Mouse (Mus musculus) embryonic facial prominence, embryonic 15.5 days (tissue): ENCODE data around the gene Specc1. TPM values are rescaled to one million over a fixed set of nuclear protein-coding genes. Genes with fewer than 3 reads are reported as not detected.

ENCODE experiments used
- ATAC-seq: fragments of 200-750 bp; cut with Nextera tagmentation; 2 replicates; pipeline ENCODE4 v1.8.0; 2017; ENCODE audit warnings: low read depth, moderate TSS enrichment; ENCODE audit not compliant: insufficient number of reproducible peaks, low FRiP score, low TSS enrichment
- H3K27ac ChIP-seq: fragments of 300-500 bp; sonication (generic); replicated peaks from 2 replicates; pipeline ENCODE4 v1.5.1; 2015; ENCODE audit warnings: mild to moderate bottlenecking, inconsistent platforms
- H3K27me3 ChIP-seq: fragments of 300-500 bp; sonication (generic); 2 replicates; pipeline ENCODE4 v1.6.1; 2015; ENCODE audit warnings: inconsistent platforms
- H3K36me3 ChIP-seq: fragments of 300-500 bp; sonication (generic); 2 replicates; pipeline ENCODE4 v1.6.1; 2015; ENCODE audit warnings: mild to moderate bottlenecking, inconsistent platforms
- H3K4me1 ChIP-seq: fragments of 300-500 bp; sonication (generic); 2 replicates; pipeline ENCODE4 v1.6.1; 2015; ENCODE audit warnings: inconsistent platforms
- H3K4me2 ChIP-seq: fragments of 300-500 bp; sonication (generic); replicated peaks from 2 replicates; pipeline ENCODE4 v1.6.1; 2015; ENCODE audit warnings: mild to moderate bottlenecking, inconsistent platforms
- H3K4me3 ChIP-seq: fragments of 300-500 bp; sonication (generic); replicated peaks from 2 replicates; pipeline ENCODE4 v1.5.1; 2015; ENCODE audit warnings: mild to moderate bottlenecking, inconsistent platforms
- H3K9ac ChIP-seq: fragments of 300-500 bp; sonication (generic); 2 replicates; pipeline ENCODE4 v1.6.1; 2015; ENCODE audit warnings: inconsistent platforms
- H3K9me3 ChIP-seq: fragments of 300-500 bp; sonication (generic); replicated peaks from 2 replicates; pipeline ENCODE4 v1.6.1; 2016; ENCODE audit warnings: inconsistent platforms
- WGBS: fragments of 180-500 bp; shearing (Covaris S2); methylation state at CpG from one replicate; pipeline ENCODE4 v1.1.7; 2015; 5-methylcytosine and 5-hydroxymethylcytosine counted together
- polyA plus RNA-seq: library from polyadenylated mRNA; unstranded; fragments of >200 nt; fragmentation: Nextera tagmentation; extraction: Ambion mirVana; gene quantifications from 2 replicates; pipeline ENCODE4 v1.2.1, GENCODE M21; 2015

Gene Specc1
- polyA plus RNA-seq, 1 experiment from 2014 or later = 10.8 TPM

GRCm38 (mm10) chr11:62015071-62015654 is 58.6 kb downstream of the Specc1 start:
- Histone ChIP-seq H3K36me3 (no peaks in the 10 kb centered on the region), H3K4me1 (no peaks in the 10 kb centered on the region; the same call in 1 of the 2 replicates), H3K9ac (no peak overlapping the region), H3K27me3 (no peaks in the 10 kb centered on the region; the same call in 1 of the 2 replicates), H3K4me2 (no peak overlapping the region), H3K4me3 (no peak overlapping the region), H3K9me3 (no peaks in the 10 kb centered on the region), H3K27ac (no peak overlapping the region)
- no peak for ATAC-seq
- WGBS = 49% methylated on average over 13 of the region's 13 CpGs

GRCm38 (mm10) chr11:62016985-62017384 is 60.4 kb downstream of the Specc1 start:
- ATAC-seq = no peak
- Histone ChIP-seq H3K27ac (no peak overlapping the region), H3K36me3 (no peaks in the 10 kb centered on the region), H3K4me2 (no peak overlapping the region), H3K4me1 (no peaks in the 10 kb centered on the region; the same call in 1 of the 2 replicates), H3K4me3 (no peak overlapping the region), H3K9me3 (no peaks in the 10 kb centered on the region), H3K9ac (no peak overlapping the region), H3K27me3 (no peaks in the 10 kb centered on the region; the same call in 1 of the 2 replicates)
- WGBS = 64% methylated on average over 2 of the region's 2 CpGs

GRCm38 (mm10) chr11:62018315-62019205 is 62.0 kb downstream of the Specc1 start:
- no peak overlapping the region for H3K4me3 ChIP-seq
- peaks cover 11% of the 10 kb centered on the region for H3K4me1 ChIP-seq
- H3K9me3 ChIP-seq = no peaks in the 10 kb centered on the region
- H3K9ac ChIP-seq = no peak overlapping the region
- no peak overlapping the region for H3K27ac ChIP-seq
- no peaks in the 10 kb centered on the region; the same call in 1 of the 2 replicates for H3K27me3 ChIP-seq
- H3K4me2 ChIP-seq = no peak overlapping the region
- no peaks in the 10 kb centered on the region for H3K36me3 ChIP-seq
- no peak for ATAC-seq
- WGBS = 64% methylated on average over 10 of the region's 10 CpGs

GRCm38 (mm10) chr11:62019857-62020256 is 63.3 kb downstream of the Specc1 start:
- peaks cover 20% of the 10 kb centered on the region for H3K4me1 ChIP-seq
- H3K4me2 ChIP-seq = no peak overlapping the region
- no peak for ATAC-seq
- no peaks in the 10 kb centered on the region; the same call in 1 of the 2 replicates for H3K27me3 ChIP-seq
- WGBS = 70% methylated on average over 3 of the region's 3 CpGs
- no peak overlapping the region for H3K4me3 ChIP-seq
- no peak overlapping the region for H3K9ac ChIP-seq
- H3K27ac ChIP-seq = no peak overlapping the region
- no peaks in the 10 kb centered on the region for H3K9me3 ChIP-seq
- H3K36me3 ChIP-seq = no peaks in the 10 kb centered on the region

GRCm38 (mm10) chr11:62020898-62021297 is 64.3 kb downstream of the Specc1 start:
- Histone ChIP-seq H3K4me1 (peaks cover 22% of the 10 kb centered on the region), H3K36me3 (no peaks in the 10 kb centered on the region), H3K27me3 (no peaks in the 10 kb centered on the region), H3K9ac (no peak overlapping the region), H3K4me2 (no peak overlapping the region), H3K4me3 (no peak overlapping the region), H3K27ac (no peak overlapping the region), H3K9me3 (no peaks in the 10 kb centered on the region)
- WGBS = 91% methylated on average over 1 of the region's 1 CpGs
- ATAC-seq = no peak

- H3K27ac ChIP-seq = 0 out of 2 replicates have a peak overlapping the region, but pooled peaks have one; percentile 30
- peaks cover 22% of the 10 kb centered on the region for H3K4me1 ChIP-seq
- no peaks in the 10 kb centered on the region for H3K36me3 ChIP-seq
- H3K9me3 ChIP-seq = no peaks in the 10 kb centered on the region
- H3K27me3 ChIP-seq = no peaks in the 10 kb centered on the region
- no peak overlapping the region for H3K4me3 ChIP-seq
- H3K4me2 ChIP-seq = no peak overlapping the region
- 90% methylated on average over 3 of the region's 3 CpGs for WGBS
- no peak overlapping the region for H3K9ac ChIP-seq
- ATAC-seq = no peak
Measured at GRCm38 (mm10) chr11:62022105-62022504, 65.5 kb downstream of the Specc1 start.

GRCm38 (mm10) chr11:62022718-62023493 is 66.3 kb downstream of the Specc1 start:
- H3K36me3 ChIP-seq = no peaks in the 10 kb centered on the region
- WGBS = 46% methylated on average over 8 of the region's 8 CpGs
- H3K4me3 ChIP-seq = no peak overlapping the region
- ATAC-seq = peak; percentile 68; the same call in 1 of the 2 replicates
- H3K27ac ChIP-seq = 0 out of 2 replicates have a peak overlapping the region, but pooled peaks have one; percentile 8
- H3K4me2 ChIP-seq = no peak overlapping the region
- H3K9ac ChIP-seq = no peak overlapping the region
- H3K27me3 ChIP-seq = no peaks in the 10 kb centered on the region
- H3K4me1 ChIP-seq = peaks cover 22% of the 10 kb centered on the region
- H3K9me3 ChIP-seq = no peaks in the 10 kb centered on the region

- Histone ChIP-seq H3K27ac (peak overlapping the region; percentile 55), H3K4me3 (no peak overlapping the region), H3K27me3 (no peaks in the 10 kb centered on the region), H3K4me2 (0 out of 2 replicates have a peak overlapping the region, but pooled peaks have one; percentile 8), H3K36me3 (no peaks in the 10 kb centered on the region), H3K9me3 (no peaks in the 10 kb centered on the region), H3K4me1 (peaks cover 22% of the 10 kb centered on the region), H3K9ac (no peak overlapping the region)
- ATAC-seq = peak; percentile 79; the same call in 1 of the 2 replicates
- WGBS = 63% methylated on average over 12 of the region's 12 CpGs
Measured at GRCm38 (mm10) chr11:62023494-62024233, 67.1 kb downstream of the Specc1 start.

GRCm38 (mm10) chr11:62024234-62024601 is 67.7 kb downstream of the Specc1 start:
- Histone ChIP-seq H3K9me3 (no peaks in the 10 kb centered on the region), H3K27ac (peak overlapping the region; percentile 55), H3K27me3 (no peaks in the 10 kb centered on the region), H3K36me3 (no peaks in the 10 kb centered on the region), H3K4me2 (0 out of 2 replicates have a peak overlapping the region, but pooled peaks have one; percentile 8), H3K4me3 (no peak overlapping the region), H3K9ac (no peak overlapping the region), H3K4me1 (peaks cover 22% of the 10 kb centered on the region)
- no peak for ATAC-seq
- WGBS = 44% methylated on average over 8 of the region's 8 CpGs

- ATAC-seq = no peak
- Histone ChIP-seq H3K36me3 (no peaks in the 10 kb centered on the region), H3K9ac (no peak overlapping the region), H3K27me3 (no peaks in the 10 kb centered on the region), H3K4me2 (no peak overlapping the region), H3K27ac (no peak overlapping the region), H3K9me3 (no peaks in the 10 kb centered on the region), H3K4me1 (peaks cover 22% of the 10 kb centered on the region), H3K4me3 (no peak overlapping the region)
- WGBS = 47% methylated on average over 5 of the region's 5 CpGs
Measured at GRCm38 (mm10) chr11:62024952-62025351, 68.4 kb downstream of the Specc1 start.
